Mouse (Mus musculus) intestine, postnatal 0 days (tissue): ENCODE results near the gene Kalrn. TPM values are rescaled to one million over a fixed set of nuclear protein-coding genes. Genes with fewer than 3 reads are reported as not detected.

Experiments used
- ATAC-seq: fragments of 200-750 bp; cut with Nextera tagmentation; 2 replicates; pipeline ENCODE4 v1.8.0; 2017; ENCODE audit warnings: mild to moderate bottlenecking, moderate TSS enrichment, moderate library complexity
- H3K27ac ChIP-seq: fragments of 300-500 bp; sonication (generic); 2 replicates; pipeline ENCODE4 v1.5.1; 2014; ENCODE audit warnings: mild to moderate bottlenecking, low read depth, low read length, moderate library complexity
- H3K27me3 ChIP-seq: fragments of 300-500 bp; sonication (generic); replicated peaks from 2 replicates; pipeline ENCODE4 v1.6.1; 2014; ENCODE audit warnings: low read length, mixed read lengths; ENCODE audit not compliant: control insufficient read depth, insufficient read depth
- H3K36me3 ChIP-seq: fragments of 300-500 bp; sonication (generic); 2 replicates; pipeline ENCODE4 v1.6.1; 2014; ENCODE audit warnings: mild to moderate bottlenecking, moderate library complexity; ENCODE audit not compliant: control insufficient read depth, insufficient read depth
- H3K4me1 ChIP-seq: fragments of 300-500 bp; sonication (generic); replicated peaks from 2 replicates; pipeline ENCODE4 v1.6.1; 2014; ENCODE audit warnings: antibody characterized with exemption, low read length, mixed read lengths; ENCODE audit not compliant: control insufficient read depth, insufficient read depth
- H3K4me2 ChIP-seq: fragments of 300-500 bp; sonication (generic); replicated peaks from 2 replicates; pipeline ENCODE4 v1.6.1; 2014; ENCODE audit warnings: low read depth, mild to moderate bottlenecking, moderate library complexity
- H3K4me3 ChIP-seq: fragments of 300-500 bp; sonication (generic); 2 replicates; pipeline ENCODE4 v1.5.1; 2014; ENCODE audit warnings: low read depth, low read length
- H3K9ac ChIP-seq: fragments of 300-500 bp; sonication (generic); 2 replicates; pipeline ENCODE4 v1.6.1; 2014; ENCODE audit warnings: mild to moderate bottlenecking, low read depth, low read length
- H3K9me3 ChIP-seq: fragments of 300-500 bp; sonication (generic); 2 replicates; pipeline ENCODE4 v1.6.1; 2016; ENCODE audit warnings: mixed run types; ENCODE audit not compliant: control insufficient read depth
- CTCF ChIP-seq: sonication (generic); IDR thresholded peaks from 2 replicates; pipeline ENCODE4 v1.5.1; 2016; ENCODE audit warnings: low read depth, mild to moderate bottlenecking, control low read depth, antibody characterized with exemption, moderate library complexity
- WGBS: fragments of 180-500 bp; shearing (Covaris S2); extraction: QIAGEN DNeasy Blood & Tissue Kit; methylation state at CpG from one replicate; pipeline ENCODE4 v1.1.7; 2014; 5-methylcytosine and 5-hydroxymethylcytosine counted together
- polyA plus RNA-seq: library from polyadenylated mRNA; unstranded; fragments of >200 nt; fragmentation: Nextera tagmentation; extraction: Ambion mirVana; gene quantifications from 2 replicates; pipeline ENCODE4 v1.2.1, GENCODE M21; 2015

The Kalrn gene
- polyA plus RNA-seq, 1 experiment from 2014 or later: 7.5 TPM

- no peaks in the 10 kb centered on the region for H3K4me1 ChIP-seq
- 90% methylated on average over 13 of the region's 13 CpGs for WGBS
Measured at GRCm38 (mm10) chr16:34204527-34205139, 368.7 kb downstream of the Kalrn start.

GRCm38 (mm10) chr16:34199543-34199942 is 373.8 kb downstream of the Kalrn start:
- H3K9ac ChIP-seq: no peak overlapping the region
- no peaks in the 10 kb centered on the region for H3K27me3 ChIP-seq
- H3K4me2 ChIP-seq: no peak overlapping the region
- ATAC-seq: no peak
- 89% methylated on average over 6 of the region's 6 CpGs for whole genome bisulfite sequencing
- no peaks in the 10 kb centered on the region for H3K9me3 ChIP-seq
- no peaks in the 10 kb centered on the region; the same call in 1 of the 2 replicates for H3K36me3 ChIP-seq
- no peak overlapping the region for H3K27ac ChIP-seq
- no peaks in the 10 kb centered on the region for H3K4me1 ChIP-seq
- no peak for TF ChIP-seq CTCF
- no peak overlapping the region for H3K4me3 ChIP-seq

More at GRCm38 (mm10) chr16:34204527-34205139, 368.7 kb downstream of the Kalrn start:
- Histone ChIP-seq H3K36me3 (no peaks in the 10 kb centered on the region), H3K9ac (no peak overlapping the region), H3K27me3 (no peaks in the 10 kb centered on the region), H3K9me3 (no peaks in the 10 kb centered on the region), H3K4me2 (no peak overlapping the region), H3K4me3 (no peak overlapping the region), H3K27ac (no peak overlapping the region)
- ATAC-seq: no peak
- TF ChIP-seq CTCF: no peak

- ATAC-seq: no peak
- TF ChIP-seq CTCF: peak; percentile 95
- no peaks in the 10 kb centered on the region for H3K9me3 ChIP-seq
- H3K4me1 ChIP-seq: no peaks in the 10 kb centered on the region
- H3K27ac ChIP-seq: no peak overlapping the region
- H3K4me2 ChIP-seq: no peak overlapping the region
- no peaks in the 10 kb centered on the region for H3K27me3 ChIP-seq
- H3K9ac ChIP-seq: no peak overlapping the region
- H3K36me3 ChIP-seq: peaks cover 7% of the 10 kb centered on the region; the same call in 1 of the 2 replicates
- WGBS: 55% methylated on average over 10 of the region's 10 CpGs
- no peak overlapping the region for H3K4me3 ChIP-seq
Measured at GRCm38 (mm10) chr16:34192959-34193842, 380.1 kb downstream of the Kalrn start.

GRCm38 (mm10) chr16:34184721-34185120 is 388.6 kb downstream of the Kalrn start:
- H3K36me3 ChIP-seq: peaks cover 7% of the 10 kb centered on the region; the same call in 1 of the 2 replicates
- no peak overlapping the region for H3K27ac ChIP-seq
- no peak overlapping the region for H3K9ac ChIP-seq
- TF ChIP-seq CTCF: peak; percentile 65
- no peaks in the 10 kb centered on the region for H3K27me3 ChIP-seq
- H3K9me3 ChIP-seq: no peaks in the 10 kb centered on the region
- H3K4me3 ChIP-seq: no peak overlapping the region
- 63% methylated on average over 3 of the region's 3 CpGs for WGBS
- ATAC-seq: no peak
- H3K4me2 ChIP-seq: no peak overlapping the region
- H3K4me1 ChIP-seq: no peaks in the 10 kb centered on the region

- no peaks in the 10 kb centered on the region for H3K4me1 ChIP-seq
- no peak overlapping the region for H3K4me2 ChIP-seq
- H3K27me3 ChIP-seq: no peaks in the 10 kb centered on the region
- H3K36me3 ChIP-seq: no peaks in the 10 kb centered on the region
- ATAC-seq: no peak
- H3K27ac ChIP-seq: no peak overlapping the region
- WGBS: 75% methylated on average over 4 of the region's 4 CpGs
- no peak overlapping the region for H3K9ac ChIP-seq
- no peaks in the 10 kb centered on the region for H3K9me3 ChIP-seq
- TF ChIP-seq CTCF: no peak
- H3K4me3 ChIP-seq: no peak overlapping the region
Measured at GRCm38 (mm10) chr16:34183186-34183585, 390.1 kb downstream of the Kalrn start.

- WGBS: 78% methylated on average over 4 of the region's 4 CpGs
- TF ChIP-seq CTCF: no peak
- H3K4me3 ChIP-seq: no peak overlapping the region
Measured at GRCm38 (mm10) chr16:34175625-34176024, 397.7 kb downstream of the Kalrn start.

More at GRCm38 (mm10) chr16:34175625-34176024, 397.7 kb downstream of the Kalrn start:
- Histone ChIP-seq H3K4me1 (no peaks in the 10 kb centered on the region), H3K9ac (no peak overlapping the region), H3K4me2 (no peak overlapping the region), H3K27me3 (no peaks in the 10 kb centered on the region), H3K9me3 (no peaks in the 10 kb centered on the region), H3K27ac (no peak overlapping the region), H3K36me3 (no peaks in the 10 kb centered on the region)
- no peak for ATAC-seq
